Mouse (Mus musculus): ENCODE measurements around the gene Osbpl2. TPM values are rescaled to one million over a fixed set of nuclear protein-coding genes. Genes with fewer than 3 reads are reported as not detected.

The Osbpl2 gene
- polyA plus RNA-seq, 1 experiment from 2014 or later, result 30.9 TPM

- Histone ChIP-seq H3K9me3 (ENCODE audit: low read depth, low read length) (no peaks in the 10 kb centered on the region), H3K27me3 (ENCODE audit: insufficient read depth, low read length) (no peaks in the 10 kb centered on the region), H3K36me3 (ENCODE audit: insufficient read depth) (peaks cover 52% of the 10 kb centered on the region), H3K4me2 (no peak overlapping the region), H3K4me3 (ENCODE audit: low read depth, low read length) (no peak overlapping the region), H3K4me1 (ENCODE audit: insufficient read depth) (no peaks in the 10 kb centered on the region), H3K9ac (no peak overlapping the region), H3K27ac (ENCODE audit: low read depth) (no peak overlapping the region)
- WGBS, result 91% methylated on average over 14 of the region's 14 CpGs
- TF ChIP-seq CTCF (IDR thresholded peaks at IDR 0.05; ENCODE audit: low read depth), result no peak
- no peak for DNase-seq
- ATAC-seq (ENCODE audit: insufficient read depth), result no peak
Observed at GRCm38 (mm10) chr2:180185686-180186085, 66.6 kb downstream of the Osbpl2 start.

- Histone ChIP-seq H3K27me3 (ENCODE audit: insufficient read depth, low read length) (no peaks in the 10 kb centered on the region), H3K4me1 (ENCODE audit: insufficient read depth) (no peaks in the 10 kb centered on the region), H3K9ac (no peak overlapping the region), H3K4me2 (no peak overlapping the region), H3K27ac (ENCODE audit: low read depth) (no peak overlapping the region), H3K9me3 (ENCODE audit: low read depth, low read length) (no peaks in the 10 kb centered on the region), H3K4me3 (ENCODE audit: low read depth, low read length) (no peak overlapping the region), H3K36me3 (ENCODE audit: insufficient read depth) (peaks cover 55% of the 10 kb centered on the region; the same call in 1 of the 2 replicates)
- 84% methylated on average over 11 of the region's 11 CpGs for WGBS
- DNase-seq, result no peak
- TF ChIP-seq CTCF (IDR thresholded peaks at IDR 0.05; ENCODE audit: low read depth), result no peak
- ATAC-seq (ENCODE audit: insufficient read depth), result no peak
Observed at GRCm38 (mm10) chr2:180187362-180187761, 68.3 kb downstream of the Osbpl2 start.

GRCm38 (mm10) chr2:180196610-180197322, 77.7 kb downstream of the Osbpl2 start:
- no peak overlapping the region for H3K4me3 ChIP-seq (ENCODE audit: low read depth, low read length)
- no peaks in the 10 kb centered on the region for H3K4me1 ChIP-seq (ENCODE audit: insufficient read depth)
- H3K9me3 ChIP-seq (ENCODE audit: low read depth, low read length), result no peaks in the 10 kb centered on the region
- WGBS, result 72% methylated on average over 11 of the region's 12 CpGs
- no peak overlapping the region for H3K4me2 ChIP-seq
- no peak overlapping the region for H3K27ac ChIP-seq (ENCODE audit: low read depth)
- DNase-seq (no peak), ATAC-seq (ENCODE audit: insufficient read depth) (no peak)
- H3K27me3 ChIP-seq (ENCODE audit: insufficient read depth, low read length), result no peaks in the 10 kb centered on the region
- H3K36me3 ChIP-seq (ENCODE audit: insufficient read depth), result peaks cover 69% of the 10 kb centered on the region
- no peak for TF ChIP-seq CTCF (IDR thresholded peaks at IDR 0.05; ENCODE audit: low read depth)
- H3K9ac ChIP-seq, result no peak overlapping the region

DNA sequence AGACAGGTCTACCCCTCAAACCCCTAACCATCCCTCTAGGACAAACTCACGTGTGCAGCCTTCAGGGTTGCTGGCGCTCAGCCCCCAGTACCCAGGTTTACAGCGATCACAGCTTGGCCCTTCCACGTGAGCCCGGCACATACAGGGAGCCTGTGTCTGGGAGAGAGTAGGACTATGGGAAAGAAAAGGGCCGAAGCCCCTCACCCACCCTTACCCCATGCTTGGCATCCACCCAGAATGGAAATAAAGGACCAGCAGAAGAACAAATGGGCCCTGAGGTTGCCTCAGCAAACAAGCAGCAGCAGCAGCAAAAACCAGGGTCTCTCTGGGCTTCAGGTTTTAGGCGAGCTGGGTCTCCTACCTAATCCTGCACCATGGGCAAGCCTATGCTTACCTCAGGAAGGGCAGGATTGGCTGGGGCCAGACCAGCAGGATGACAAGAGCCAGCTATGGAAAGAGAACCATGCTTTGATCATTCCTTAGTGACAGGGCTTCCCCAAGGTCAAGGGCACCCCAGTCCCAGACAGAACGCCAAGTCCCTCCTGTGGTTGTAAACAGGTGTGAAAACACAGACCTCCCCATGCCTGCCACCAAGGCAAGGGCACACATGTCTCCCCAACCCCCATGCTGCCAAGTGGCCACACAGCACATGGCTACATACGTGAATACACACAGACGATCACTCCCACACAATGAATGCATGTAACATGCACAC, 78.4 kb downstream of the Osbpl2 start:
- ATAC-seq (ENCODE audit: insufficient read depth) (no peak), DNase-seq (no peak)
- Histone ChIP-seq H3K4me3 (ENCODE audit: low read depth, low read length) (no peak overlapping the region), H3K4me2 (no peak overlapping the region), H3K9me3 (ENCODE audit: low read depth, low read length) (no peaks in the 10 kb centered on the region), H3K27me3 (ENCODE audit: insufficient read depth, low read length) (no peaks in the 10 kb centered on the region), H3K36me3 (ENCODE audit: insufficient read depth) (peaks cover 68% of the 10 kb centered on the region), H3K4me1 (ENCODE audit: insufficient read depth) (no peaks in the 10 kb centered on the region), H3K9ac (no peak overlapping the region), H3K27ac (ENCODE audit: low read depth) (no peak overlapping the region)
- no peak for TF ChIP-seq CTCF (IDR thresholded peaks at IDR 0.05; ENCODE audit: low read depth)
- 80% methylated on average over 10 of the region's 10 CpGs for WGBS

- Histone ChIP-seq H3K4me2 (no peak overlapping the region), H3K4me3 (ENCODE audit: low read depth, low read length) (no peak overlapping the region), H3K27me3 (ENCODE audit: insufficient read depth, low read length) (no peaks in the 10 kb centered on the region), H3K9ac (no peak overlapping the region), H3K27ac (ENCODE audit: low read depth) (no peak overlapping the region), H3K4me1 (ENCODE audit: insufficient read depth) (no peaks in the 10 kb centered on the region; the same call in 1 of the 2 replicates), H3K36me3 (ENCODE audit: insufficient read depth) (peaks cover 65% of the 10 kb centered on the region), H3K9me3 (ENCODE audit: low read depth, low read length) (no peaks in the 10 kb centered on the region)
- ATAC-seq (ENCODE audit: insufficient read depth) (no peak), DNase-seq (no peak)
- WGBS, result 89% methylated on average over 10 of the region's 10 CpGs
- TF ChIP-seq CTCF (IDR thresholded peaks at IDR 0.05; ENCODE audit: low read depth), result no peak
Observed at GRCm38 (mm10) chr2:180198782-180199181, 79.7 kb downstream of the Osbpl2 start.

DNA sequence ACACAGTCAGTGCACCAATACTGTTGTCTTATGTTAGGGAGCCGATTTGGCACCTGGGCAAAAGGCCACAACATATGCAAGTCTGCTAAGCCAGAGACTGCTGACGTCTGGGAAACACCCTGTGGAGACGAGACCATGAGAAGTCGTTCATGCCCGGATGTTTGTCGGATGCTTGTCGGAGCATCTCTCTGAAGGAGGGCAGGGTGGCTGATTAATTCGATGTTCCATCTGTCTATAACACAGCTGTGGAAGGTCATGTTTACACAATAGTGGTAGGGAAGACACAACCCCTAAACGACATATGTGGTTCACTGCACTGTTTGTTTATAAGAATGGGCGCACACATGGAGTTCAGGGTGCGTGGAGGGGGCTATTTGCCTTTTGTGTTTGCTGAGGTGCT, 81.6 kb downstream of the Osbpl2 start:
- no peak overlapping the region for H3K27ac ChIP-seq (ENCODE audit: low read depth)
- no peaks in the 10 kb centered on the region for H3K9me3 ChIP-seq (ENCODE audit: low read depth, low read length)
- H3K4me1 ChIP-seq (ENCODE audit: insufficient read depth), result no peaks in the 10 kb centered on the region; the same call in 1 of the 2 replicates
- no peaks in the 10 kb centered on the region for H3K27me3 ChIP-seq (ENCODE audit: insufficient read depth, low read length)
- ATAC-seq (ENCODE audit: insufficient read depth) (peak; percentile 13; the same call in 1 of the 2 replicates), DNase-seq (peak; percentile 56)
- no peak for TF ChIP-seq CTCF (IDR thresholded peaks at IDR 0.05; ENCODE audit: low read depth)
- H3K9ac ChIP-seq, result no peak overlapping the region
- no peak overlapping the region for H3K4me2 ChIP-seq
- H3K36me3 ChIP-seq (ENCODE audit: insufficient read depth), result peaks cover 62% of the 10 kb centered on the region
- no peak overlapping the region for H3K4me3 ChIP-seq (ENCODE audit: low read depth, low read length)
- 36% methylated on average over 11 of the region's 11 CpGs for WGBS

DNA sequence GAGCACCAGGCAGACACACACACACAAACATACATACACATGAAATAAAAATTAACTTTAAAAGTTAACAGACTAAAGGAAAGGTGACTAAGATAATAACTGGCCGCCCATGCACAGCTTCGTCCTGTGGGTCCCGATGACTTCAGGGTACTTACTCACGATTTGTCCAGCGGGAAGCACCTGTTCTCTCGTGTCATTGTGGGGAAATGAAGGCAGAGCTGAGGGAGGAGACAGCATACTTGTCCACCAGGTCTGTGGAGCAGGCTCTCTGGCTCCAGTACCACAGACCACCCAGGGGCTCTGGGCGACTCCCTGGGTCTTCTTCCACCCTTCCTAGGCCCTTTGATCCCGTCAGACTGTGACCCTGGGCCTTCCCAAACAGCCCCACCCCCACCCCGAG, 82.2 kb downstream of the Osbpl2 start:
- no peak overlapping the region for H3K9ac ChIP-seq
- H3K4me3 ChIP-seq (ENCODE audit: low read depth, low read length), result no peak overlapping the region
- no peak overlapping the region for H3K27ac ChIP-seq (ENCODE audit: low read depth)
- no peak for DNase-seq
- H3K4me2 ChIP-seq, result no peak overlapping the region
- H3K4me1 ChIP-seq (ENCODE audit: insufficient read depth), result no peaks in the 10 kb centered on the region; the same call in 1 of the 2 replicates
- H3K27me3 ChIP-seq (ENCODE audit: insufficient read depth, low read length), result no peaks in the 10 kb centered on the region
- TF ChIP-seq CTCF (IDR thresholded peaks at IDR 0.05; ENCODE audit: low read depth), result no peak
- H3K9me3 ChIP-seq (ENCODE audit: low read depth, low read length), result no peaks in the 10 kb centered on the region
- ATAC-seq (ENCODE audit: insufficient read depth), result no peak
- H3K36me3 ChIP-seq (ENCODE audit: insufficient read depth), result peaks cover 59% of the 10 kb centered on the region
- 68% methylated on average over 9 of the region's 9 CpGs for WGBS
